Mouse (Mus musculus) fibroblast of lung, adult 2 months (primary cell): ENCODE measurements at regions not wholly inside any gene's neighbourhood (a gene's known extent, or its start where the extent isn't known, plus 50 kb on each side); places are given as distances from the start of the nearest gene placed in this dataset.
"Not testable (repeated sequence)": the region's sequence is repeated elsewhere in the genome, so short reads cannot be mapped to it uniquely, and the experiment has no call there.

Experiments used
- DNase-seq: peaks from one replicate; pipeline ENCODE4 v3.0.0-alpha.2; 2011; ENCODE audit warnings: low read depth

GRCm38 (mm10) chr15:24348975-24349560, 1064.5 kb downstream of the Basp1 start:
- DNase-seq, result no peak

- not testable (repeated sequence) for DNase-seq
Observed at GRCm38 (mm10) chr15:24335876-24336275, 1077.7 kb downstream of the Basp1 start.

- DNase-seq, result not testable (repeated sequence)
Observed at GRCm38 (mm10) chr15:24303123-24303522, 1110.4 kb downstream of the Basp1 start.

GRCm38 (mm10) chr15:24297236-24297635, 1116.3 kb downstream of the Basp1 start:
- DNase-seq, result no peak

- DNase-seq, result no peak
Observed at GRCm38 (mm10) chr15:24296798-24297197, 1116.8 kb downstream of the Basp1 start.

- DNase-seq, result no peak
Observed at GRCm38 (mm10) chr15:24275100-24275499, 1138.5 kb downstream of the Basp1 start.

- no peak for DNase-seq
Observed at GRCm38 (mm10) chr15:24267360-24267759, 1146.2 kb downstream of the Basp1 start.
